Mouse (Mus musculus) right cerebral cortex, postnatal 14 days (tissue): ENCODE measurements around the gene Creb5.
A peak's percentile ranks its signal among the peaks of the same experiment; 100 is the strongest.

Source experiments
- DNase-seq: peaks from one replicate; pipeline ENCODE4 v3.0.0; 2022

Gene Creb5

GRCm38 (mm10) chr6:53287038-53287561 lies at the start of gene Creb5:
Creb5 (plus strand) TSS chr6:53287270.
- DNase-seq, result peak; percentile 70

DNA sequence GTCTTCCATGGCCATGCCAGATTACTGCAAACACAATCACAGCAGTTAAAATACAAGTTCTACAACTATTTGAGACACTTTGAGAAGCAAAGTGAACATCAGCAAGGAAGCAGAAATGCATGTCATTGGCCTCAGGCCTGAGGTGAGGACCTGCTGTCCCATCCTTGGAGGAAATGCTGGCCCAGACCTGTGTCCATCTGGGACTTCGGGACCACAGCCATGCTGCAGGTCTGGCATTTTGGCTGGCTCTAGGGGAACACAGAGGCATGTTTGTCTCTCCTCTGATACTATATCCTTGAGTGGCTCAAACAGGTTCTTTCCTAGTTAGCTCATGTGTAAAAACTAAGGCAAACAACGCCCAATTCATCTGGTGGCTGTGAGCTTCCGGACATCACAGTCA lies 27.2 kb upstream of the Creb5 start:
- no peak for DNase-seq

DNA sequence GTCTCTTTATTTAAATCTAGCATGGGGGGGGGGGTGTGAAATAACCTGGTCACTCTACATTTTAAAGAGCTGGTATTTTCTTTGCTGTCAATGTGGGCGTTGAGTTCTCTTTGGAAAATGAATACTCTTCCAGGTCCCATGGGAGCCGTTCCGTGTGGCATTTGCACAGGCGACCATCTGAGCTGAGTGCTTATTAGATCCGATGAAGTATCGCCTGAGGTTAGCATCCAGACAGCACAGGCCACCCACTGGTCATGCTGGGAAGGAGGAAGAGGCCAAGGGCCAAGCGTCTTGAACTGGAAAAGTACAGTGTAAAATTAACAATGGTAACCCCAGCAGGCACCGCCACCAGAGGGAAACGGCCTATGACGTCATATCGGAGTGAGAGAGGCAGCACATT lies 24.7 kb upstream of the Creb5 start:
- no peak for DNase-seq

DNA sequence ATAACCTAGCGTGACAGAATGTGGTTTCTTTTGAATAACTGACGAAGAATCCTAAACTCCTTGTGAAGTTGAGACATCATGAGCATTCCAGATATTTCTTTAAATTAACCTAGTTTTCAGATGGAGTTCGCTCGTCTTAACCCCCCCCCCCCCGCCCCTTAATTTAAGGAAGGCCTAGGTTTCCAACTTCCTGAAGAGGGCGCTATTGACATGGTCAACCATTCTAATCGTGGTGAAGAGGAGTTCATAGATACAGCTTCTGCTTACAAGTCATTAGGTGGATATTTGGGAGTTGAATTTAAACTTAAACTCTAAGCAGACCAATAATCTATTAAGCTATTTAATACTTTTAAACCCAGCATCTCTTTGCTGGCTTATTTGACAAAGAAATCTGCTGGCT lies 20.0 kb upstream of the Creb5 start:
- DNase-seq, result no peak

GRCm38 (mm10) chr6:53267732-53268505 lies 19.2 kb upstream of the Creb5 start:
- no peak for DNase-seq

- no peak for DNase-seq
Observed at GRCm38 (mm10) chr6:53271216-53271615, 15.9 kb upstream of the Creb5 start.

DNA sequence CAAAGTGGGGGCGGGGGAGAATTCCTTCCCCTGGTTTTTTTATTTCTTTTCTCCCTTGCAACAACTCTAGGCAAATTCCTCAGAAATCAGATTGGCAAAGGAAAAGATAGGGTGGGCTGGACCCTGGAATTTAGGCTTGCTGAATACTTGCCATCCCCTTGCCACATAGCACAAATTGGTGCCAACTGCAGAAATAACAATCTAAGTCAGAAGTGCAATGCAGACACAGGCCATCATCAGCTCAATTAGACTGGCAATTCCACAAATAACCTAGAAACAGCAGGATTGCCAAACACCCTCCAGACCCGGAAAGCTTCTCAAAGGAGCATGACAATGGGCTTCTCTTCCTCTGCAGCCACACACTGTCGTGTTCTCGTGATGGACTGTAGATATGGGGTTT lies 15.4 kb upstream of the Creb5 start:
- DNase-seq, result no peak

- no peak for DNase-seq
Observed at GRCm38 (mm10) chr6:53286389-53287037, 557 bp upstream of the Creb5 start.

DNA sequence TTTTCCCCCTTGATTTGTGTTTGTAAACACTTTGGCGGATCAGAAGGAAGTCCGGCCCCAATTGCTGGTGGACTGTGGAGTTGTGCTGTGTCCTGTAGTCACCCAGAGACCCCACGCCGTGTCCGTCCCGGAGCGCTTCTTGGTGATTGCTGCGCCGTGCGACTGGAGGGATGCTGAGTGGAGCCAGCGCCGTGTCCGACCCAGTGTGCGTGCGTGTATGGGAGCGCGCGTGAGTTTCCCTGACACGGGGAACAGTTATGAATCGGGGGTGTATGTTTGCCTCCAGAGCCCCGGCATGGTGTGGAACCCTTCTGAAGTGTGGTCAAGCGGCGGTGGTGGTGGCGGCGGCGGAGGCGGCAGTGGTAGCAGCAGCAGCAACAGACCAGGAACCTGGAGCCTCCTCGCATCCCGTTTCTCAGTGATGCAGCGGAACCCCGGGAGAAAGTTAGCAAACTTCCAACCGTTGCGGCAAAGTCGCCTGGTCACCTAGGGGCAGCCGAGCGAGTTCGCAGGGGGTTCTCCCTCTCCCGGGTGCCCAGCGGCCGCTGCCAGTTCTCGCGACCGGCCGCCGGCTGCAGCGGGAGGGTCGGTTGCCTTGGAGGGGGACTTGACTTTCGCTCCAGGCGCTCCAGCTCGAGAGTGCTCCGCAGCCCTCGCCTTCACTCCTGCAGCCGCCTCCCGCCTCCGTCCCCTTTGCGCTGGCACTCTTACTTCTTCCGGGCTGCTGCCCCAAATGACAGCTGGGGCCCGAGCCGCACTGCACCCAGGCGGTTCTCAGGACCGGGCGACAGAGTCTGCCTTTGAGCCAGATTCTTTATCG lies 702 bp downstream of the Creb5 start:
- DNase-seq, result peak; percentile 15

- DNase-seq, result no peak
Observed at GRCm38 (mm10) chr6:53288584-53289558, 1.8 kb downstream of the Creb5 start.

DNA sequence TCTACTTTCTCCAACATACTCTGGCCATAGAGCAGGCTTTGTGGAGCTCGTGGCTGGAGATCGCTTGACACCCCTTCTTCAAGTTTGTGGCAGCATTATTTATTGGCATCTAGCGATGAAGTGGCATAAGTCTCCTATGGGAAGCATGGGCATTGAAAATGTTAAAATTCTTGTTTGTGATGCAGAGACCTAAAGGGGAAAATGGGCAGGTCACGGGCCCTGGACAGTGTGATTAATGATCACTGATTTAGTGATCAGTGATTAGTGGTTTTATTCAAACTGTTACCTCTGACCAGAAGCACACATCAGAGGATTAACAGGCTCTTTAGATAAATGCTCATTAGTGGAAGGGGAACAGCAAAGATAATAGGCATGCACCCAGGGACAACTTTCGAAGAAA lies 2.6 kb downstream of the Creb5 start:
- no peak for DNase-seq

DNA sequence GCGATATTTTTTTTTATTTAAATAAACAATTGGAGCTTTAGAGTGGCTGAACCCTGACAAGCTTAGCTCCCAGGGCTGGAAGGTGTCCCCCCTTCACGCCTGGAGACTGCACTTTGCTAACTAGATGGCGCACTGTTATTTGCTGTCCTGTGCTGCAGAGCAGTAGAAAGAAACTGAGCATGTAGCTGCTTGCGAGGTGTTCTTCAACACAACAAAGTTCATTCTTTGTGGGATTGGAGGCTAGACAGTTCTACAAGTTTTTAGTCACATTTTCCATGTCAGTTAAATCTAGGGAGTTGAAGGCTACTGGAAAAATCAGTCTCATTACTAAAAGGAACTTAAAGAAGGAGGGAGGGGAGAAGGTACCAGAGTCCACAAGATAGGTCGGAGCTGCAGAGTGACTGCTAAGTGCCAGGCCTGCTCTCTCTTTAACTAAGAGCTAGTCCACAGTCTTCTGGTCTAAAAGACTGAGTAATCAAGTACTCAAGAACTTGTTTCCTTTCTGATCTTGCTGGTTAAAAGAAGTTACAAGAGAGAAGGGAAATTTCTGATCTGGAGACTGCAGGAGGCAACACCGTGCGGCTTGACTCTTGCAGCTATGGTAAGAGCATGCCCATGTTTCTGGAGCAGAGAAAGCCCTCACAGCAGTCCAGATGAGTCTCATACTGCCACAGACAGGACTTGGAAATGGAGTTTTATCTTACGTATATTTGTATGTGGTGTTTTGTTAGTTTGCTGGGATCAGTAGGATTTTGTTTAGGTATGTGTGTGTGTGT lies 3.3 kb downstream of the Creb5 start:
- no peak for DNase-seq

DNA sequence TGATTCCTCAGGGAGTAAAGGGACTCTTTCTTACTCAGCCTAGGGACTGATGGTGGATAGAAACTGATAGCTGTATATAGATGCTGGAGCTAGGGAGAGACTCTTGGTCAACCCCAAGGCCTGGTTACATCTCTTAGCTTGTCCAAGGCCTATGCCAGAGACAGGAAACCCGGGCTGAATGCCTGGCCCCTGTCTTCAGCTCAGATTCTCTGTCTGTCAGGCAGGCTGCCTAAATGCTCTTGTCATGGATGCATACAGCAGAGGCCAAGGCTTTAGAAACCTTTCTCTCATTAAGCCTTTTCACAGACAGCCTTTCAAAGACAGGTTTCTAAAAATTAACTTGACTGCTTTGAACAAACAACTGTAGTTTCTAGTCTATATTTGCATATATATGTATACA lies 5.9 kb downstream of the Creb5 start:
- no peak for DNase-seq

DNA sequence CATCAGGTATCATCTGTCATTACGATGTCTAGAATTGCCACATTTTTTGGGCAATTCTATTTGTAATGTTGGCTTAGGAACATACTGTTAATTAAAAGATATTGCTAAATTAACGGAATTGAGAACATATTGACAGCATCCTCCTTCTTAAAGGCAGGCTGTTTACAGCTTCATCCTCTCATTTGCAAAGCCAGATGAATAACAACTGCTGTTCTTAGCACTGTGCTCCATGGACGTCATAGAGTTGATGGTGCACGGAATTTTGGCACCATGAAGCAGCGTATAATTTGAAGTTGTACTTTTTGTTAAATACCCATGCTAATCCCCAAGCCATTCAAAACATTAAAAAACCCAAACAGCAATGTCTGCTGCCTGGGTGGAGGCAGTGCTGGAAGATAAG lies 10.8 kb downstream of the Creb5 start:
- DNase-seq, result no peak

- DNase-seq, result no peak
Observed at GRCm38 (mm10) chr6:53304201-53304600, 17.1 kb downstream of the Creb5 start.

- DNase-seq, result no peak
Observed at GRCm38 (mm10) chr6:53306156-53306555, 19.1 kb downstream of the Creb5 start.

- DNase-seq, result no peak
Observed at GRCm38 (mm10) chr6:53306710-53307109, 19.6 kb downstream of the Creb5 start.

DNA sequence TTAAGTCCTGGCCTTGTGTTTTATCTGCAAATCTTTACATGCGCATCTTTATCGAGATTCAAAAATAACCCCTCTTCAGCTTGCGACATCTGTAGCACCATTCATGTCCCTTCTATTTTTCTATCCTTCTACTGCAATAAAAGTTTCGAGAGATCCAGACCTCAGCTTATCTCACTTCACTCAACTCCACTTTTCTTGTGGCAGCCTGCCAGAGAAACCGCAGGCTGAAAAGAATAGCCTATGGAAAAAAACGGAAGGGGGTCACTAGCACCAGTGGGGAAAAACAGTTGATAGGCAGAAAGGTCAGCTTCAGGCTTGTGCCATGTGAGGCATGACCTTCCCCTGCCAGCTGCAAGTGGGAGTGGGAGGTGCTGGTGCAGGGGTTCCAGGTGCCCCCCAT lies 21.6 kb downstream of the Creb5 start:
- no peak for DNase-seq

DNA sequence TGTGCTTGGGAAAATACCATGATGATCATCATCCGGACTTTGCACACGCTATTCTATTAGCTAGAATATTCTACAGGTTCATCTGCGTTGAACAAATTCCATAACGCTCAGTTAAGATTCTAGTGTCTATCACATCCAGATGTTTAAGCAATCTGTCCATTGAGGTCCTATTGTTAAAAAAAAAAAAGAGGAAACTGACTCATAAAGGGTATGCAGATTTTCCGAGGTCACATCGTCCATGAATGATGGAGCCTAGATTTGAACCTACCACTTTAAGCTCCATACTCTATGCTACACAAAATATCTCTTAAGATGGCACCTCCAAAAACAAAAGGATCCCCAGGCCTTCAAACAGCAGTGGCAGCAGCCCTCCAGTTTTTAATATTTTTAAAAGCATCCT lies 26.5 kb downstream of the Creb5 start:
- no peak for DNase-seq

GRCm38 (mm10) chr6:53314126-53314525 lies 27.1 kb downstream of the Creb5 start:
- no peak for DNase-seq

- peak; percentile 21 for DNase-seq
Observed at GRCm38 (mm10) chr6:53319543-53320325, 32.7 kb downstream of the Creb5 start.
